Mouse (Mus musculus): ENCODE results near the gene Nbas.

GRCm38 (mm10) chr12:13564330-13564729 is 295.4 kb downstream of the Nbas start:
- TF ChIP-seq CTCF (IDR thresholded peaks at IDR 0.05) (no peak), EP300 (IDR thresholded peaks at IDR 0.05; ENCODE audit: insufficient read depth, low read depth, low read length) (no peak)
